Mouse (Mus musculus) right cerebral cortex, postnatal 10 days (tissue): Measurements from ENCODE around the gene Eif3j1.
"Not testable (repeated sequence)": the region's sequence is repeated elsewhere in the genome, so short reads cannot be mapped to it uniquely, and the experiment has no call there.

Experiments
- DNase-seq, 2 experiments: peaks; one replicate each; pipeline ENCODE4 v3.0.0; 2021; ENCODE audit warnings: low spot score in 2 of 2

Gene Eif3j1

DNA sequence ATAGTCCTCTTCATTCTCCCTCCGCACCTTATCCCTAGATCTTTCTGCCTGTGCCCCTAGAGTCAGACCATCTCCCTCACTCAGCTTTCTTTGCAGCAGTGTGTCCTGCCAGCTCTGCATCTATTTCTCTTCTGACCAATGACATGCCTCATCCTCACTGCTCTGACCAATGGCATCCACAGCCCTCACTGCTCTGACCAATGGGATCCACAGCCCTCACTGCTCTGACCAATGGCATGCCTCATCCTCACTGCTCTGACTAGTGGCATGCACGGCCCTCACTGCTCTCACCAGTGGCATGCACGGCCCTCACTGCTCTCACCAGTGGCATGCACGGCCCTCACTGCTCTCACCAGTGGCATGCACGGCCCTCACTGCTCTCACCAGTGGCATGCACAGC is 69.3 kb downstream of the Eif3j1 start:
- not testable (repeated sequence) for DNase-seq

GRCm38 (mm10) chr2:122102070-122102469 is 73.7 kb downstream of the Eif3j1 start:
- DNase-seq = no peak
